Mouse (Mus musculus): ENCODE measurements at regions not wholly inside any gene's neighbourhood (a gene's known extent, or its start where the extent isn't known, plus 50 kb on each side); places are given as distances from the start of the nearest gene placed in this dataset.
"Not testable (repeated sequence)": the region's sequence is repeated elsewhere in the genome, so short reads cannot be mapped to it uniquely, and the experiment has no call there.

DNA sequence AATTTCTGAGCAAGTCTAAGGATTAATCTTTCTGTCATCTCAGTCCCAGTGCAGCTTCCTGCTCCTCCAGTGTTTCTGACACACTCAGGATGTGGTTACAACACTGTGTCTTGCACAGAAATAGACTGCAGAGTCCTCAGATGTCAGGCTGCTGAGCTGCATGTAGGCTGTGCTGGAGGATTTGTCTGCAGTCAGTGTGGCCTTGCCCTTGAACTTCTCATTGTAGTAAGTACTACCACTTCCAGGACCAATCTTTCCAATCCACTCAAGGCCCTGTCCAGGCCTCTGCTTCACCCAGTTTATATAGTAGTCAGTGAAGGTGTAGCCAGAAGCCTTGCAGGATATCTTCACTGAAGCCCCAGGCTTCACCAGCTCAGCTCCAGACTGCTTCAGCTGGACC, 185.8 kb upstream of the Zfp386 start:
- not testable (repeated sequence) for TF ChIP-seq GATA1 (IDR thresholded peaks at IDR 0.05; ENCODE audit: borderline replicate concordance, low read length); FLI1 (IDR thresholded peaks at IDR 0.05; ENCODE audit: low read length)

Measured in megakaryocyte, embryonic 14.5 days (primary cell).